Mouse (Mus musculus) bone marrow macrophage, adult 2 months (primary cell): ENCODE results near the gene Mbip. TPM values are rescaled to one million over a fixed set of nuclear protein-coding genes. Genes with fewer than 3 reads are reported as not detected.
A peak's percentile ranks its signal among the peaks of the same experiment; 100 is the strongest.

ENCODE experiments used
- H3K27ac ChIP-seq: 2 replicates; pipeline ENCODE4 v1.5.1; 2012; ENCODE audit warnings: low read depth, low read length; ENCODE audit not compliant: insufficient read depth
- H3K4me1 ChIP-seq: 2 replicates; pipeline ENCODE4 v1.6.1; 2012; ENCODE audit warnings: low read length; ENCODE audit not compliant: control insufficient read depth, insufficient read depth
- H3K4me3 ChIP-seq: 2 replicates; pipeline ENCODE4 v1.5.1; 2012; ENCODE audit warnings: mild to moderate bottlenecking, low read length, moderate library complexity; ENCODE audit not compliant: insufficient read depth
- CTCF ChIP-seq: IDR thresholded peaks from 2 replicates; pipeline ENCODE4 v1.5.1; 2012; ENCODE audit warnings: low read depth, mild to moderate bottlenecking, low read length, moderate library complexity
- POLR2A ChIP-seq: IDR thresholded peaks from 2 replicates; pipeline ENCODE4 v1.6.1; 2012; ENCODE audit warnings: mild to moderate bottlenecking, low read depth, low read length, borderline replicate concordance
- polyA plus RNA-seq: library from polyadenylated mRNA; stranded (reverse); fragments of >200 nt; gene quantifications from 2 replicates; pipeline ENCODE4 v1.2.4, GENCODE M21; 2012; ENCODE audit not compliant: missing spikeins, insufficient read depth, insufficient read length

The Mbip gene
- polyA plus RNA-seq: 19.6 and 24.8 TPM in 2 replicates

DNA sequence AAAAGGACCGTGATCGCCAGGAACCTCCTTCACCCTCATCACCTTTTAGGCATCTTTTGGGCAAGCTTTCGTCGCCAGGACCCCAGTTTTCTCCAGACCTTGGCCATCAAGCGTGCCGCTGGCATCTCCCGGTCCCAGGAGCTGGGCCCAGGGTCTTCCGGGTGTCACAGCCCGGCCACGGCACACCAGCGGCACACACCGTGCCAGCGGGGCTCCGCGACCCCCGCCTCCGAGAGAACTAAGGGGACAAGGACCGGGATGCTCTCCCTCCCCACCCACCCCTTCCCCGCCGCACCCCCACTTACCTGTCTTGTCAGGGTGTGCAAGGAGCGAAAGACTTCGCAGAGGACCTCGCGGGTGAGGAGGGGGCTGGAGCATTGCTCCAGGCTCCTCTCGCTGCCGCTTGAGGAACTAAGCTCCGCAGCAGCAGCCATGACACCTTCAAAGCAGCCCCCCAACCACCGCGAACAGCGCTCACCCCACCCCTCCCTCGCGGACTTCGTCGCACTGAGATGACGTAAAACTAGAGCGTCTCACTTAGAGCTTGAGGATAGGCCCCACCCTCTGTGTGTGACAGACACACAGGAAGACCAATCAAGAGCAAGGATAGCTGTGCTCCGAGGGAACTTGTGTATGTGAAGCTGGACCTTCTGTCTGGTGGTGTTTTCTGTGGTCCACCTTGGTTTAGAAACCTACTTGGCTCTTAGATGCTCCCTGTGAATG, at the start of gene Mbip:
TSS of gene Mbip (minus strand) at position 528 of the 723 bp plus-strand sequence.
- no peaks in the 10 kb centered on the region for H3K4me1 ChIP-seq
- TF ChIP-seq POLR2A: no peak
- TF ChIP-seq CTCF: no peak
- peak within 1 kb of the TSS; percentile 87 for H3K4me3 ChIP-seq
- H3K27ac ChIP-seq: no peak within 1 kb of the TSS

DNA sequence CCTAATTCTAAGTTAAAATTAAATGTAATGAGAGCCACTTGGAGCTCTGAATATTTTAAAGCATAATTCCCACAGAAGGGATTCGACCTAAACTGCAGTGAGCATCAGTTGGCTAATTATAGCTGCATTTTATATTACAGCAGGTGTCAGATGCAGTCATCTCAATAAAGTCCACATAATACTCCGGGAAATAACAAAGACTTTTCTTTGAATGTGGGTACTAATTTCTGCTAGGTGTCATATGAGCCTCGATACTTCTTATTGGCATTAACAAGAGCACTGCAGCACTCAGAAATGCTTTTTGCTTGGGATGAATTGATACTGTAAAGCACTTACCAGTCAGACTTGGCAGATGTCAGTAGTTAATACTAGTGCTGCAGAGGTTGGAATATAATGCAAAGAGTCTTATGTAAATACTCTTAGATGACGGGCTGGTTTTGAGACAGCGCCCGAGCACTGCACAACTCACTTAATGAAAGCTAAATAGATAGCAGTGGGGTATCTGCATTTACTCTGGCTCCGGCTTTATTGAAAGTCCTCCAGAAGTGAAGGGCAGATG, 42.0 kb upstream of the Mbip start:
- Histone ChIP-seq H3K4me3 (no peak overlapping the region), H3K4me1 (no peaks in the 10 kb centered on the region), H3K27ac (no peak overlapping the region)
- no peak for TF ChIP-seq CTCF
- no peak for TF ChIP-seq POLR2A

- Histone ChIP-seq H3K4me1 (no peaks in the 10 kb centered on the region), H3K27ac (no peak overlapping the region), H3K4me3 (no peak overlapping the region)
- no peak for TF ChIP-seq CTCF
- no peak for TF ChIP-seq POLR2A
These were observed 41.4 kb upstream of the Mbip start for GRCm38 (mm10) chr12:56386955-56387646.

GRCm38 (mm10) chr12:56344771-56345314, 851 bp downstream of the Mbip start:
- TF ChIP-seq POLR2A: no peak
- no peak overlapping the region for H3K27ac ChIP-seq
- H3K4me3 ChIP-seq: peak overlapping the region; percentile 87
- H3K4me1 ChIP-seq: no peaks in the 10 kb centered on the region

GRCm38 (mm10) chr12:56339295-56340056, 6.2 kb downstream of the Mbip start:
- no peak overlapping the region for H3K4me3 ChIP-seq

GRCm38 (mm10) chr12:56333461-56333860, 12.2 kb downstream of the Mbip start:
- Histone ChIP-seq H3K27ac (no peak overlapping the region), H3K4me1 (no peaks in the 10 kb centered on the region), H3K4me3 (no peak overlapping the region)
- TF ChIP-seq POLR2A (no peak), CTCF (no peak)

More at GRCm38 (mm10) chr12:56339295-56340056, 6.2 kb downstream of the Mbip start:
- TF ChIP-seq POLR2A: no peak
- TF ChIP-seq CTCF: no peak
- Histone ChIP-seq H3K4me1 (no peaks in the 10 kb centered on the region), H3K27ac (no peak overlapping the region)

- no peak overlapping the region for H3K4me3 ChIP-seq
- H3K27ac ChIP-seq: no peak overlapping the region
- no peak for TF ChIP-seq CTCF
- TF ChIP-seq POLR2A: no peak
- H3K4me1 ChIP-seq: no peaks in the 10 kb centered on the region
These were observed 13.2 kb downstream of the Mbip start for GRCm38 (mm10) chr12:56332475-56332874.

GRCm38 (mm10) chr12:56327448-56327998, 18.2 kb downstream of the Mbip start:
- Histone ChIP-seq H3K4me3 (no peak overlapping the region), H3K4me1 (no peaks in the 10 kb centered on the region), H3K27ac (no peak overlapping the region)
- TF ChIP-seq POLR2A (no peak), CTCF (no peak)

GRCm38 (mm10) chr12:56325851-56326250, 19.8 kb downstream of the Mbip start:
- H3K4me3 ChIP-seq: no peak overlapping the region
- TF ChIP-seq POLR2A: no peak
- TF ChIP-seq CTCF: no peak

More at GRCm38 (mm10) chr12:56325851-56326250, 19.8 kb downstream of the Mbip start:
- Histone ChIP-seq H3K4me1 (no peaks in the 10 kb centered on the region), H3K27ac (no peak overlapping the region)
